Mouse (Mus musculus) heart, embryonic 11.5 days (tissue): ENCODE data around the gene Ptk7. TPM values are rescaled to one million over a fixed set of nuclear protein-coding genes. Genes with fewer than 3 reads are reported as not detected.

Experiments used
- ATAC-seq: fragments of 200-750 bp; cut with Nextera tagmentation; replicated peaks from 2 replicates; pipeline ENCODE4 v1.8.0; 2017; ENCODE audit warnings: moderate library complexity; ENCODE audit not compliant: insufficient number of reproducible peaks, low FRiP score, low TSS enrichment
- H3K27ac ChIP-seq: fragments of 300-500 bp; sonication (generic); 2 replicates; pipeline ENCODE4 v1.5.1; 2014; ENCODE audit warnings: mild to moderate bottlenecking, low read depth, low read length
- H3K27me3 ChIP-seq: fragments of 300-500 bp; sonication (generic); 2 replicates; pipeline ENCODE4 v1.6.1; 2014; ENCODE audit warnings: mild to moderate bottlenecking, low read length, mixed read lengths; ENCODE audit not compliant: control insufficient read depth, insufficient read depth
- H3K36me3 ChIP-seq: fragments of 300-500 bp; sonication (generic); 2 replicates; pipeline ENCODE4 v1.6.1; 2014; ENCODE audit warnings: mild to moderate bottlenecking, low read length, moderate library complexity, mixed read lengths; ENCODE audit not compliant: control insufficient read depth, insufficient read depth
- H3K4me1 ChIP-seq: fragments of 300-500 bp; sonication (generic); 2 replicates; pipeline ENCODE4 v1.6.1; 2014; ENCODE audit warnings: low read length; ENCODE audit not compliant: control insufficient read depth, insufficient read depth
- H3K4me2 ChIP-seq: fragments of 300-500 bp; sonication (generic); 2 replicates; pipeline ENCODE4 v1.6.1; 2014; ENCODE audit warnings: mild to moderate bottlenecking, moderate library complexity
- H3K4me3 ChIP-seq: fragments of 300-500 bp; sonication (generic); 2 replicates; pipeline ENCODE4 v1.5.1; 2014; ENCODE audit warnings: low read depth, low read length
- H3K9ac ChIP-seq: fragments of 300-500 bp; sonication (generic); 2 replicates; pipeline ENCODE4 v1.6.1; 2014; ENCODE audit warnings: mild to moderate bottlenecking, low read depth, low read length, moderate library complexity
- H3K9me3 ChIP-seq: fragments of 300-500 bp; sonication (generic); replicated peaks from 2 replicates; pipeline ENCODE4 v1.6.1; 2016; ENCODE audit warnings: low read length; ENCODE audit not compliant: control insufficient read depth
- WGBS: fragments of 180-500 bp; shearing (Covaris S2); extraction: QIAGEN DNeasy Blood & Tissue Kit; methylation state at CpG from one replicate; pipeline ENCODE4 v1.1.7; 2014; ENCODE audit not compliant: insufficient replicate concordance; 5-methylcytosine and 5-hydroxymethylcytosine counted together
- polyA plus RNA-seq: library from polyadenylated mRNA; unstranded; fragments of >200 nt; fragmentation: Nextera tagmentation; extraction: Ambion mirVana; gene quantifications from 2 replicates; pipeline ENCODE4 v1.2.1, GENCODE M21; 2014

The Ptk7 gene
- polyA plus RNA-seq, 1 experiment from 2014 or later, result 18.8 TPM

- peak overlapping the region; percentile 100 for H3K9ac ChIP-seq
- H3K27ac ChIP-seq, result peak overlapping the region; percentile 98
- H3K27me3 ChIP-seq, result no peaks in the 10 kb centered on the region
- under 1% methylated on average over 11 of the region's 11 CpGs for WGBS
- peak overlapping the region; percentile 92 for H3K4me3 ChIP-seq
- no peak for ATAC-seq
- peaks cover 23% of the 10 kb centered on the region for H3K36me3 ChIP-seq
- H3K9me3 ChIP-seq, result no peaks in the 10 kb centered on the region
- peaks cover 29% of the 10 kb centered on the region for H3K4me1 ChIP-seq
- H3K4me2 ChIP-seq, result peak overlapping the region; percentile 82
These were observed 74.7 kb downstream of the Ptk7 start for GRCm38 (mm10) chr17:46554646-46554976.

DNA sequence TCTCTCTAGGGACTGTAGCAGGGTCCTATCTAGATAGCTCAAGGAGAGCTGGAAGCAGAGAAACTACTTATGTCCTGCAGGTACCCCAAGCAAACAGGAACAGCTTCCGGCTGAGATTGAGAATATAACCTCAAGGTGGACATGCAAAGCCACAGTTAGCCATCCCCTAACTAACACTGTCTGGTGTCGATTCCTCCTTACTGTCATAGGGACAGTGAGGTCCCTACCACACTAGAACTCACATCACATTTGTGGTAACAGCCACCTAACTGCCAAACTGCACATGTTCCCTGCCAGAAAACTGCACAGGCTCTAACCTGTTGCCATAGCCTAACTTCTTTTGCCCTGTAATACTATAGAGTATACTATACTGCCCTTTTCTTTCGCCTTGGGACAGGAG lies 75.4 kb downstream of the Ptk7 start:
- Histone ChIP-seq H3K27me3 (no peaks in the 10 kb centered on the region), H3K4me2 (peak overlapping the region; percentile 82), H3K4me3 (peak overlapping the region; percentile 92), H3K4me1 (peaks cover 30% of the 10 kb centered on the region), H3K36me3 (peaks cover 25% of the 10 kb centered on the region), H3K9ac (peak overlapping the region; percentile 100), H3K27ac (peak overlapping the region; percentile 98), H3K9me3 (no peaks in the 10 kb centered on the region)
- WGBS, result 44% methylated on average over 3 of the region's 3 CpGs
- no peak for ATAC-seq

- ATAC-seq, result no peak
- Histone ChIP-seq H3K4me2 (peak overlapping the region; percentile 82), H3K36me3 (peaks cover 30% of the 10 kb centered on the region), H3K4me1 (peaks cover 34% of the 10 kb centered on the region), H3K4me3 (peak overlapping the region; percentile 92), H3K27me3 (no peaks in the 10 kb centered on the region), H3K27ac (peak overlapping the region; percentile 98), H3K9me3 (no peaks in the 10 kb centered on the region), H3K9ac (peak overlapping the region; percentile 100)
- 19% methylated on average over 11 of the region's 11 CpGs for WGBS
These were observed 75.8 kb downstream of the Ptk7 start for GRCm38 (mm10) chr17:46553469-46553868.

DNA sequence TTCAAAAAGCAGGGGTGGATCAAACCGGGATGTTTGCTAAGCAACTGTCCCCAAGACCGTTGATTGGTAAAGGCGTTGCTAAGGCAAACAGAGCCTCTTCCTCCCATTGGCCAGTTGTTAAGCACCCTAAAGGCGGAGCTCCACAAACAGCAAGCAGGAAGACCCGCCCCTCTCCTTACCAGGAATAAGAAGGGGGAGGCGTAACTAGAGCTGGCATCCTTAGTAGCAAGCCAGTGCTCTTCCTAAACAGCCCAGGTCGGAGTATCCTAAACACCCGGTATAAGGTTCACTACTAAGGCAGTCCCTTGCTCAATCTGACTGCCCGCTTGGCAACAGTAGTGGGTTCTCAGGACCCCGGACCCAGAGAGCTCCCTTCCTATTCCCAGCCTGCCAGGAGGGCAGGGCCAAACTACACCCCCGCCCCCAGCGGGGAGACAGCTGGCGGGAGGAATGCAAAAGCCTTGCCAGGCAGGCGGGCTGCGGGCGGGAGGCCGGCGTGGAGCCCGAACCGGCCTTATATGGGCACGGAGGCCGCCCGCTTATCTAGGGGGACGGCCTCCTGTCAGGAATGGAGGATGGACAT lies 76.4 kb downstream of the Ptk7 start:
- 2% methylated on average over 24 of the region's 24 CpGs for WGBS
- H3K4me2 ChIP-seq, result peak overlapping the region; percentile 82
- peak overlapping the region; percentile 92 for H3K4me3 ChIP-seq
- peaks cover 37% of the 10 kb centered on the region for H3K4me1 ChIP-seq
- no peaks in the 10 kb centered on the region for H3K9me3 ChIP-seq
- peak; percentile 58 for ATAC-seq
- peak overlapping the region; percentile 98 for H3K27ac ChIP-seq
- peak overlapping the region; percentile 100 for H3K9ac ChIP-seq
- peaks cover 31% of the 10 kb centered on the region for H3K36me3 ChIP-seq
- no peaks in the 10 kb centered on the region for H3K27me3 ChIP-seq

DNA sequence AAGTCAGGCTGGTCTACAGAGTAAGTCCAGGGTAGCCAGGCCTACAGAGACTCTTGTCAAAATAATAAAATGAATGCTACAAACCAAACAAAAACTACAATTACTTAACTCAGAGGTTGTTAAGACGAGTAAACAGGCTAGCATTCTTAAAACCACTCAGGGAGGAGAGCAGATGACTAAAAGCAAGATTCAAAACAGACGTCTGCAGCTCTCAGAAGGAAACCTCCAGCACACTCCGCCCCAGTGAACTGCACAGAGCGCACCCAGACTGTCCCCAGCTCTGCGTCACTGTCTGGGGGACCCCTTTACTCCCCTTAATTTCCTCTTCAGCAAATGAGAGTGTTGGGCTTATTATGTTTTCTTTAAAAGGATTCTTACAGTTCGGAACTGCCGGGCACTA lies 77.2 kb downstream of the Ptk7 start:
- peaks cover 31% of the 10 kb centered on the region for H3K36me3 ChIP-seq
- no peak for ATAC-seq
- peak overlapping the region; percentile 98; the same call in 1 of the 2 replicates for H3K27ac ChIP-seq
- 85% methylated on average over 7 of the region's 7 CpGs for WGBS
- peaks cover 41% of the 10 kb centered on the region for H3K4me1 ChIP-seq
- peak overlapping the region; percentile 27; the same call in 1 of the 2 replicates for H3K4me3 ChIP-seq
- no peaks in the 10 kb centered on the region for H3K9me3 ChIP-seq
- H3K27me3 ChIP-seq, result no peaks in the 10 kb centered on the region
- H3K9ac ChIP-seq, result 0 out of 2 replicates have a peak overlapping the region, but pooled peaks have one; percentile 34
- peak overlapping the region; percentile 82 for H3K4me2 ChIP-seq

DNA sequence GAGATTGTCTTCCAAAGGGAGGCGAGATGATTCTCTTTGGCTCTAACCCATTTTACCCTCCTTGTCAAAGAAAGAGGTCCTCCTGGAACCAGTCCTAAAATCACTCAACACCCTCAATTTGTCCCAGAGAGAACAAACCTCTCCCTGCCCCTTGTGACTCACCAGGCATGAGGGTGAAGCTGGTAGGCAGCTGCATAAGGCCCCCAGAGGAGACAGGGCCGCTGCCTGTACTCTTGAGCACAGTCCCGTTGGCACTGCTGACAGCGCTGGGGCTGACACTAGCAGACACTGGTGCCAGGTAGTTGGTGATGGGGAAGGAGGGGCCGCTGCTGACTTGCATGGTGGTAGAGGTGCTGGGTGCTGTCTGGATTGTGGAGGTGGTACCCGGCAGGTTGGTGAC lies 77.9 kb downstream of the Ptk7 start:
- ATAC-seq, result no peak
- Histone ChIP-seq H3K27ac (no peak overlapping the region), H3K9ac (no peak overlapping the region), H3K9me3 (no peaks in the 10 kb centered on the region), H3K4me2 (no peak overlapping the region), H3K4me1 (peaks cover 44% of the 10 kb centered on the region), H3K27me3 (0 out of 2 replicates have a peak, but pooled peaks cover 2% of the 10 kb centered on the region), H3K4me3 (no peak overlapping the region), H3K36me3 (peaks cover 31% of the 10 kb centered on the region)
- WGBS, result 86% methylated on average over 6 of the region's 6 CpGs

GRCm38 (mm10) chr17:46550904-46551303 lies 78.4 kb downstream of the Ptk7 start:
- Histone ChIP-seq H3K27me3 (0 out of 2 replicates have a peak, but pooled peaks cover 2% of the 10 kb centered on the region), H3K4me1 (peaks cover 46% of the 10 kb centered on the region)
- no peak for ATAC-seq

DNA sequence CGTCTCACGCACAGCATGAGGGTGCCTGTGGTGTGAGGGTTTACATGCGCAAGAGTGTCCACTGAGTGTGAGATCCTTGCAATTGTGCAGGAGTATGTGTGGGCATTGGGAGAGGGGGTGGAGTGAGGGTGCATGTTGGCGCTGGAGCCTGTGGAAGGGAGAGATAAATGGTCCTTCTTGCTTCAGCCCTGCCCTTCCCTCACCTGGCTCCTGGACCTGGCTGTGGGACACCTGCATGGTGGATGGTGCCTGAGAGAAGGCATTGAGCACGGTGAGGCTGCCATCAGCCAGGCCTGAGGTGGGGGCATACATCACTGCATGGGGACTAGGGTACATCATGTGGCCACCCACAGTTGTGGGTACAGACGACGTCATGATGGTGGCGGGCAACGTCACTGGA lies 79.7 kb downstream of the Ptk7 start:
- WGBS, result 87% methylated on average over 9 of the region's 9 CpGs
- Histone ChIP-seq H3K27ac (no peak overlapping the region), H3K36me3 (peaks cover 31% of the 10 kb centered on the region), H3K9me3 (no peaks in the 10 kb centered on the region), H3K27me3 (0 out of 2 replicates have a peak, but pooled peaks cover 2% of the 10 kb centered on the region), H3K9ac (no peak overlapping the region), H3K4me2 (no peak overlapping the region), H3K4me3 (no peak overlapping the region), H3K4me1 (peaks cover 46% of the 10 kb centered on the region)
- no peak for ATAC-seq

More at GRCm38 (mm10) chr17:46550904-46551303, 78.4 kb downstream of the Ptk7 start:
- H3K4me3 ChIP-seq, result no peak overlapping the region
- no peaks in the 10 kb centered on the region for H3K9me3 ChIP-seq
- no peak overlapping the region for H3K27ac ChIP-seq
- no peak overlapping the region for H3K4me2 ChIP-seq
- H3K9ac ChIP-seq, result no peak overlapping the region
- 81% methylated on average over 7 of the region's 7 CpGs for WGBS
- peaks cover 31% of the 10 kb centered on the region for H3K36me3 ChIP-seq

- no peak for ATAC-seq
- peaks cover 43% of the 10 kb centered on the region for H3K4me1 ChIP-seq
These were observed 80.1 kb downstream of the Ptk7 start for GRCm38 (mm10) chr17:46549193-46549592.

More at GRCm38 (mm10) chr17:46549193-46549592, 80.1 kb downstream of the Ptk7 start:
- Histone ChIP-seq H3K27ac (no peak overlapping the region), H3K9me3 (no peaks in the 10 kb centered on the region), H3K4me2 (no peak overlapping the region), H3K36me3 (peaks cover 31% of the 10 kb centered on the region), H3K9ac (no peak overlapping the region), H3K27me3 (0 out of 2 replicates have a peak, but pooled peaks cover 2% of the 10 kb centered on the region), H3K4me3 (no peak overlapping the region)
- WGBS, result 38% methylated on average over 8 of the region's 8 CpGs
